Mouse (Mus musculus): ENCODE measurements at regions not wholly inside any gene's neighbourhood (a gene's known extent, or its start where the extent isn't known, plus 50 kb on each side); places are given as distances from the start of the nearest gene placed in this dataset.

GRCm38 (mm10) chr12:97360656-97361055, 898.6 kb downstream of the Galc start:
- DNase-seq (ENCODE audit: low spot score in 2 of 2) = peak; percentile 45 to 68

- peak; percentile 17 to 37 for DNase-seq (ENCODE audit: low spot score in 2 of 2)
Measured at GRCm38 (mm10) chr12:97326582-97326981, 932.7 kb downstream of the Galc start.

- no peak for DNase-seq (ENCODE audit: low spot score in 2 of 2)
Measured at GRCm38 (mm10) chr12:97312282-97313040, 946.8 kb downstream of the Galc start.

GRCm38 (mm10) chr12:97278792-97279191, 980.5 kb downstream of the Galc start:
- DNase-seq (ENCODE audit: low spot score in 2 of 2) = no peak

- DNase-seq (ENCODE audit: low spot score in 2 of 2) = no peak
Measured at GRCm38 (mm10) chr12:97278331-97278730, 980.9 kb downstream of the Galc start.
